Mouse (Mus musculus) c-Kit-negative CD71-positive TER-119-positive erythroid progenitor cells, embryonic 14.5 days (primary cell): ENCODE data around the gene Dnajb12.

Experiments used
- DNase-seq: peaks from one replicate; pipeline ENCODE4 v3.0.0-alpha.2; 2013; ENCODE audit warnings: low read depth, low spot score

Dnajb12 gene

GRCm38 (mm10) chr10:59948363-59949254 lies 69.3 kb downstream of the Dnajb12 start:
- DNase-seq: no peak
